In the genomic region with DNA sequence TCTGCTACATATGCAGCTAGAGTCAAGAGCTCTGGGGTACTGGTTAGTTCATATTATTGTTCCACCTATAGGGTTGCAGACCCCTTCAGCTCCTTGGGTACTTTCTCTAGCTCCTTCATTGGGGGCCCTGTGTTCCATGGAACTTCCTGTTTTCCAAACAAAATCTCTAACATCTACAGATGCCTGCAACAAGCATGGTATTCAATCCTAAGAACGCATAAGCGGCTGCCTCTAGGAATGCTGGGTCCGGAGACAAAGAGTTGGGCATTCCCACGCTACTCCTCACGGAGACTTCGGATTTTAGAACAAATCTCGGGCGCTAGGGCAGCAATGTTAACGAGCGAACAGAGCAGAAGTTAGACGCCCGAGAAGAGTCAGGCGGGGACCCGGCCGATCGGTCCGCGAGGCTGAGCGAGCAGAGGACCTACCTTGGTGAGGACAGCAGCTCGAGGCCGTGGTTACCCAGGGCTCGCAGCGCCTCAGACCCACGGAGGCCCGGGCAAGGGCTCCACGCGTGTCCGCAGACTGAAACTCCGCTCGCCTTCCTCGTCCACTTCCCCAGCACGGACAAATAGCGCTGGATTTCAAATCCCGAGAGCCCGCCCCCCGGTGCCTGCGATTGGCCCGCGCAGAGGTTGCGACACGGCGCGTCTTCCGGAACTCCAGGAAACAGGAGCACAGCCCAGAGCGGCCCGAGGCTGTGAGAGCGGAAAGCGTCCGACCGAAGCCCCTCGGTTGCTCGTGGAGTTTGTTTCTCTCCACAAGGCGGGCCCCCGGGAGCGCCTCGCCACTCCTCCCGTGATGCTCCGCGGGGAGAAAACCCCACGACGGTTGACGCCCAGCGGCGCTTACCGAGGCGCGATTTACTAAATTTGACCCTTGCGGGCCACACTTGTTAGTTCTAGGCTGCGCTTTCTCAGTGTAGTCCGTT, we compare ENCODE assay signal across 8 mouse cellular contexts. TPM values are rescaled to one million over a fixed set of nuclear protein-coding genes. Genes with fewer than 3 reads are reported as not detected.
A peak's percentile ranks its signal among the peaks of the same experiment; 100 is the strongest.
DNase-seq lines count a peak whose midpoint lies in the region; ATAC-seq lines count a peak whose summit lies in the region.

Gene Mis18bp1, minus strand, starts transcription at position 584 of the 931 bp plus-strand sequence.

- peak; percentile 95 for DNase-seq in B cell, adult 2 months
- DNase-seq in brain, adult 2 months (ENCODE audit: low read depth, low spot score): peak; percentile 96
- DNase-seq in heart, embryonic 10.5 days (ENCODE audit: low spot score): peak; percentile 99
- DNase-seq in liver: peak; percentile 96
- peak; percentile 93 to 97 for DNase-seq in spleen, postnatal 4 days (ENCODE audit: low spot score in 2 of 2)

- ATAC-seq in erythroblast, adult 5-6 weeks (replicated peaks; ENCODE audit: low FRiP score, poor library complexity, severe bottlenecking): peak; percentile 95
- ATAC-seq in kidney, embryonic 15.5 days (replicated peaks; ENCODE audit: low FRiP score): peak; percentile 99
- peak; percentile 90 for ATAC-seq in monocyte, adult 5-6 weeks (replicated peaks; ENCODE audit: insufficient number of reproducible peaks, low FRiP score, low TSS enrichment, poor library complexity, severe bottlenecking)

- H3K4me3 ChIP-seq in heart, embryonic 10.5 days: peak within 1 kb of the TSS; percentile 70
- peak within 1 kb of the TSS; percentile 67 for H3K4me3 ChIP-seq in kidney, embryonic 15.5 days (replicated peaks)

- WGBS in heart, embryonic 10.5 days: under 1% methylated on average over 70 of the region's 70 CpGs
- WGBS in kidney, embryonic 15.5 days: under 1% methylated on average over 70 of the region's 70 CpGs

- H3K4me1 ChIP-seq in heart, embryonic 10.5 days: peaks cover 12% of the 10 kb centered on the region
- H3K4me1 ChIP-seq in kidney, embryonic 15.5 days: peaks cover 11% of the 10 kb centered on the region

- peak within 1 kb of the TSS; percentile 69 for H3K9ac ChIP-seq in kidney, embryonic 15.5 days

- H3K27me3 ChIP-seq in heart, embryonic 10.5 days (ENCODE audit: insufficient read depth, poor library complexity, severe bottlenecking): no peaks in the 10 kb centered on the region
- H3K27me3 ChIP-seq in kidney, embryonic 15.5 days: no peaks in the 10 kb centered on the region

- no peaks in the 10 kb centered on the region for H3K9me3 ChIP-seq in heart, embryonic 10.5 days
- peaks cover 4% of the 10 kb centered on the region; the same call in 1 of the 2 replicates for H3K9me3 ChIP-seq in kidney, embryonic 15.5 days (replicated peaks)

- H3K27ac ChIP-seq in heart, embryonic 10.5 days: peak within 1 kb of the TSS; percentile 85
- peak within 1 kb of the TSS; percentile 98 for H3K27ac ChIP-seq in kidney, embryonic 15.5 days

- H3K36me3 ChIP-seq in heart, embryonic 10.5 days: no peaks in the 10 kb centered on the region
- H3K36me3 ChIP-seq in kidney, embryonic 15.5 days: peaks cover 7% of the 10 kb centered on the region; the same call in 1 of the 2 replicates

- peak within 1 kb of the TSS; percentile 55 for H3K4me2 ChIP-seq in kidney, embryonic 15.5 days

RNA-seq across cellular contexts. Expression of gene Mis18bp1, which starts in this region (rescaled TPM):
- 26.3 and 29.7 TPM in 2 replicates for total RNA-seq in erythroblast, adult 5-6 weeks (2015; ENCODE audit: low replicate concordance)
- total RNA-seq in erythroblast, adult 5-6 weeks (2017; ENCODE audit: low replicate concordance): 25.9 and 36.1 TPM in 2 replicates
- 41.2 and 48.9 TPM in 2 replicates for polyA plus RNA-seq in heart, embryonic 10.5 days (2016; fragmentation: Nextera tagmentation; extraction: Ambion mirVana)
- 59.3 and 67.9 TPM in 2 replicates for polyA plus RNA-seq in kidney, embryonic 15.5 days (2015; fragmentation: Nextera tagmentation; extraction: Ambion mirVana)
- 4.3 to 9.3 TPM (median 6.5 TPM) in 3 replicates for total RNA-seq in monocyte, adult 5-6 weeks (2017)

Comparison
In these comparisons a context has a peak if more than half of its experiments do, and no peak if none do; other contexts are left out.
1. Peak in every context shown above with its lines: DNase-seq, ATAC-seq, H3K4me3 ChIP-seq and H3K27ac ChIP-seq.